Mouse (Mus musculus): ENCODE results near the gene Borcs5. TPM values are rescaled to one million over a fixed set of nuclear protein-coding genes. Genes with fewer than 3 reads are reported as not detected.

Gene Borcs5
- polyA plus RNA-seq, 1 experiment from 2014 or later: 13.5 TPM

DNA sequence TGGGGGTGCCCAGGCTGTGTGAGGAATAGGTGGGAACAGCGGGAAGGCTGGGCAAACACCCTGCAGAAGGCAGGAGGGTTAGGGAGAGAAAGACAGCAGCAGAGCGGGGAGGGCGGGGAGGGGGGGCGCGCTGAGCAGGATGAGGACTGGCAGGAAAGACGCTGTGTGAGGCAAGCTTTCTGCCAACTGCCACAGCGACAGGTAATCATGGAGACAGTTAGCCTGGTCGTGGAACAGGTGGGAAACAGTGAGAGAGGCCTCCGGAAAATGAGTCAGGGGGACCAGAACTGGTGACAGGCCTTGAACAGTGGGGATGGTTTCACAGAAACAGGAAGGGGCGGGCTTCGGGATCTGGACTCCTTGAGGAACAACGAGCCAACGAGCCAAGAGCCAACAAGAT is 27.4 kb upstream of the Borcs5 start:
- H3K4me1 ChIP-seq (replicated peaks; ENCODE audit: control insufficient read depth, insufficient read depth, low read length): no peaks in the 10 kb centered on the region
- H3K4me3 ChIP-seq (ENCODE audit: low read depth, low read length): no peak overlapping the region
- H3K9me3 ChIP-seq (ENCODE audit: control insufficient read depth): no peaks in the 10 kb centered on the region
- no peak overlapping the region for H3K9ac ChIP-seq (ENCODE audit: low read depth, low read length)
- peak overlapping the region; percentile 35; the same call in 1 of the 2 replicates for H3K4me2 ChIP-seq (replicated peaks; ENCODE audit: low read depth)
- H3K27me3 ChIP-seq (replicated peaks; ENCODE audit: control insufficient read depth, insufficient read depth, low read length): no peaks in the 10 kb centered on the region
- TF ChIP-seq CTCF (IDR thresholded peaks at IDR 0.05; ENCODE audit: low read depth): no peak
- no peak overlapping the region for H3K27ac ChIP-seq (ENCODE audit: low read depth, low read length)
- no peak for ATAC-seq
- WGBS: 49% methylated on average over 13 of the region's 13 CpGs
- H3K36me3 ChIP-seq (ENCODE audit: control insufficient read depth, insufficient read depth): no peaks in the 10 kb centered on the region

DNA sequence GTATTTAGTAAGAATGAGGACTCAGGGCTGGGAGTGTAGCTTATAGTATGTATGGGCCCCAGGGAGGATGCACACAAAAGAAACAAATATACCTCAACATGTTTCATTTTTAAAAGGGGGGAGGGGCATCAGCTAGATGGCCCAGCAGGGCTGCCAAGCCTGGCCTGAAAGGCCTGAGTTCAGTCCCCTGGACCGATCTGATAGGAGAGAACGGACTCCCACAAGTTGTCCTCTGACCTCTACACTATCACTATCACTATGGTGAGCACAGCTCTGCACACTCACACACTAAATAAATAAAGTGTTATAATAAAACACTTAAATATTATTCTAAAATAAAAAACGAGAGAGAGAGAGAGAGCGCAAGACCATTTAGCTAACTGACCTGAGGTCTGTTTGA is 25.0 kb upstream of the Borcs5 start:
- peak; percentile 60 for ATAC-seq
- TF ChIP-seq CTCF (IDR thresholded peaks at IDR 0.05; ENCODE audit: low read depth): no peak
- H3K27me3 ChIP-seq (replicated peaks; ENCODE audit: control insufficient read depth, insufficient read depth, low read length): no peaks in the 10 kb centered on the region
- H3K4me1 ChIP-seq (replicated peaks; ENCODE audit: control insufficient read depth, insufficient read depth, low read length): no peaks in the 10 kb centered on the region
- 0 out of 2 replicates have a peak overlapping the region, but pooled peaks have one; percentile 61 for H3K27ac ChIP-seq (ENCODE audit: low read depth, low read length)
- WGBS: 29% methylated on average over 4 of the region's 4 CpGs
- H3K9me3 ChIP-seq (ENCODE audit: control insufficient read depth): no peaks in the 10 kb centered on the region
- peak overlapping the region; percentile 57 for H3K4me2 ChIP-seq (replicated peaks; ENCODE audit: low read depth)
- H3K36me3 ChIP-seq (ENCODE audit: control insufficient read depth, insufficient read depth): no peaks in the 10 kb centered on the region
- no peak overlapping the region for H3K9ac ChIP-seq (ENCODE audit: low read depth, low read length)
- no peak overlapping the region for H3K4me3 ChIP-seq (ENCODE audit: low read depth, low read length)

DNA sequence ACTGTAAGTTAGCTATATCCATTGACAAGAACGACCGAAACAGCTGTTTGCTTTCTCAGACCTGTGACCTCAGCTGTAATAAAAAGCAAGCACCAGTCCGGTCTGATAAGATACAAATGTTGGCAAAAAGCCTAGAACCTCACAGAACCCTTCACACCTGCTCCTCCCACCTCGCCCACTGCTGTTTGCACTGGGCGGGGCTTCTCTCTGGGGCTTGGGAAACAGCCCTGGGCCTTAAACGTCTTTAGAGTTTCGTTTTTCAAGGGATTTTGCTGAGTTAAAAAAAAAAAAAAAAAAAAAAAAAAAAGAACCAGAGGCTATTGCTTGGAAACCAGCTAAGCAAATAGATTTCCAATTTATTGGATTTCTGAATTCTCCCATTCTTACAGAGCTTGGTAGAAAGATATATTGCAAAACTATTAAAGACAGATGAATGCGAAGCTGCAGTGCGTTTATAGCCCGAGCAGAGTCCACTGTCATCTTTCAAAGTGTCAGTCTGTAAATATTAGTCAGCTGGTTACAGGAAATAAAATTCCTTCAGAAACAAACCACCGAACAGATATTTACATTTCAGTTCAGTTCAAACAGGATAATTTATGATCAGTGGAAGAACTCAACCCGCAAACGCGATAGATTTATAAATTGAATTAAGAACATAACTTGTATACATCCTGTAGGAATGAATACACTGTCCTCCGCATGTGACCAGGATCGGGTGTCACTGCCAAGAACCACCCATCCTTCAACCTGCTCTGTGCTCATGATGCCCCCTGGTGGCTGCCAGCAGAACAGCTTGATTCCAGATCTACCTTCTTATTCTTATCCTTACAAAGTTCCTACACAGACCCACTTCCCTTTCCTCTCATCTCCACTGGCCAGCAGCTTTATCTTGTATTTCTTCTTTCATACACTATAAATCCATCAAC is 24.3 kb upstream of the Borcs5 start:
- H3K9ac ChIP-seq (ENCODE audit: low read depth, low read length): no peak overlapping the region
- no peaks in the 10 kb centered on the region for H3K27me3 ChIP-seq (replicated peaks; ENCODE audit: control insufficient read depth, insufficient read depth, low read length)
- no peaks in the 10 kb centered on the region for H3K4me1 ChIP-seq (replicated peaks; ENCODE audit: control insufficient read depth, insufficient read depth, low read length)
- peak; percentile 93 for ATAC-seq
- peak overlapping the region; percentile 57 for H3K4me2 ChIP-seq (replicated peaks; ENCODE audit: low read depth)
- peak overlapping the region; percentile 21; the same call in 1 of the 2 replicates for H3K4me3 ChIP-seq (ENCODE audit: low read depth, low read length)
- H3K9me3 ChIP-seq (ENCODE audit: control insufficient read depth): no peaks in the 10 kb centered on the region
- TF ChIP-seq CTCF (IDR thresholded peaks at IDR 0.05; ENCODE audit: low read depth): peak; percentile 98
- H3K36me3 ChIP-seq (ENCODE audit: control insufficient read depth, insufficient read depth): no peaks in the 10 kb centered on the region
- WGBS: 3% methylated on average over 16 of the region's 16 CpGs
- H3K27ac ChIP-seq (ENCODE audit: low read depth, low read length): peak overlapping the region; percentile 61; the same call in 1 of the 2 replicates

DNA sequence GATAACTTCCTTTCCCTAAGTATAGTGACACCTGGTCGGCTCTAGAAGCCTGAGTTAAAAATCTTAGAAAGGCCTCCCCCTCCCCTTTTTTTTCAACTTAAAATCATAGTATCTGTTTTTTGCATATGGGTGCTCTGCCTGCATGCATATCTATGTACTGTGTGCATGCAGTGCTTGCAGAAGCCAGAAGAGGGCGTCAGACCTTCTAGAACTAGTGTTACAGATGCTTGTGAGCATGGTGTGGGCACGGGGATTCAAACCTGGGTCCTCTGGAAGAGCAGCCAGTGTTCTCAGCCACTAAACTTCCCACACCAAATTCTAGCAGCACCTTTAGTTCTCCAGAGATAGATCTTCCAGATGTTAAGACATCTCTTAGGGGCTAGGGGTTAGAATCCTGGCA is 21.7 kb upstream of the Borcs5 start:
- Histone ChIP-seq H3K27me3 (replicated peaks; ENCODE audit: control insufficient read depth, insufficient read depth, low read length) (no peaks in the 10 kb centered on the region), H3K4me3 (ENCODE audit: low read depth, low read length) (no peak overlapping the region), H3K9me3 (ENCODE audit: control insufficient read depth) (no peaks in the 10 kb centered on the region), H3K36me3 (ENCODE audit: control insufficient read depth, insufficient read depth) (no peaks in the 10 kb centered on the region), H3K4me1 (replicated peaks; ENCODE audit: control insufficient read depth, insufficient read depth, low read length) (no peaks in the 10 kb centered on the region), H3K27ac (ENCODE audit: low read depth, low read length) (no peak overlapping the region), H3K4me2 (replicated peaks; ENCODE audit: low read depth) (no peak overlapping the region), H3K9ac (ENCODE audit: low read depth, low read length) (no peak overlapping the region)
- TF ChIP-seq CTCF (IDR thresholded peaks at IDR 0.05; ENCODE audit: low read depth): peak; percentile 24; the same call in 1 of the 2 replicates
- ATAC-seq: no peak
- WGBS: 53% methylated on average over 3 of the region's 3 CpGs

DNA sequence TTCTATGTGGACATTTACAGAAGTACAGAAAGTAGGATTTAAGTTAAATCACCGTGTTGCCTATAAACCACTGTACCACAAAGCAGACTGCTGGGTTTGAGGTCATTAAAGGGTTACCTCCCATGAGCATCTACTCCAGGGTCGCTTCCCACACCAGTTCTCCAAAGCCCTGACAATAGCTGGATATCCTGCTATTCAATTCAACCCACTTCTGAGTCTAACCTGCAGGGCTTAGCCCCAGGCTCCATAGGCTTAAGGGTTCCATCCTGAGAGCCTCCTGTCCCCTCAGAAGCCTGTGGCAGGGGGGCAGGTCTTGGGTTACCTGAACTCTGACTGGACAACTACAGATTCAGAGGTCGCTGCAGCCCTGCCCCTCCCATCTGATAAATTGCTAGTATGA is 19.2 kb upstream of the Borcs5 start:
- H3K27ac ChIP-seq (ENCODE audit: low read depth, low read length): no peak overlapping the region
- no peak for ATAC-seq
- 67% methylated on average over 3 of the region's 3 CpGs for WGBS
- H3K9me3 ChIP-seq (ENCODE audit: control insufficient read depth): no peaks in the 10 kb centered on the region
- no peaks in the 10 kb centered on the region for H3K27me3 ChIP-seq (replicated peaks; ENCODE audit: control insufficient read depth, insufficient read depth, low read length)
- no peak overlapping the region for H3K4me2 ChIP-seq (replicated peaks; ENCODE audit: low read depth)
- H3K4me3 ChIP-seq (ENCODE audit: low read depth, low read length): no peak overlapping the region
- H3K9ac ChIP-seq (ENCODE audit: low read depth, low read length): no peak overlapping the region
- no peaks in the 10 kb centered on the region for H3K4me1 ChIP-seq (replicated peaks; ENCODE audit: control insufficient read depth, insufficient read depth, low read length)
- TF ChIP-seq CTCF (IDR thresholded peaks at IDR 0.05; ENCODE audit: low read depth): no peak
- H3K36me3 ChIP-seq (ENCODE audit: control insufficient read depth, insufficient read depth): no peaks in the 10 kb centered on the region

DNA sequence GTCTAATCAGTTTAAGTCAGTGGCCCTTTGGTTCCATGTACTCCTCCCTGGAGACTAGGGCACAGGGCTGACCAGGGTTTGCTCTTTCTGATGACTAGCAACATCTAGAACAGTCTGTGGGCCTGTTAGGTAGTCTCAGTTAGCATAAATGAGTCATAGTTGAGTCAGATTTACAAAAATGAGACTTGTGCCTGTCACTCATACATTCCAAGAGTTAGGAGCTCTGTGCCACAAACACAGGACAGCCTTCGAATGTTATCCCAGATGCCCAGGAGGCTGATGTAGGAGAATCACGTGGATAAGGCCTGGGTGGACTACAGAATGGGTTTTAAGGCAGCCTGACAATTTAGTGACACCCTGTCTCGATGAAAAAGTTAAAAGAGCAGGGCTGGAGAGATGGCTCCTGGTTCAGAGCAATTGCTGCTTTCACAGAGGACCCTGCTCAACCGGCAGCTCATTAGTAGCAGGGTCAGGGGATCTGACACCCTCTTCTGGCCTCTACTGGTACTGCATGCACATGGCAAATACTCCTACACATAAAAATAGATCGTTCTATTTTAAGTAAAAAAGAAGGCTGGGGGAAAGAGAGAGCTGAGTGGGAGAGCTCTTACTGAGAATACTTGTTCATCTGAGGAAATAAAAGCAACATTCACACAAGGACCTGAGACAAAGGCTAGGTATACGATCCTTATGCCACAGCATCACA is 18.3 kb upstream of the Borcs5 start:
- no peak overlapping the region for H3K27ac ChIP-seq (ENCODE audit: low read depth, low read length)
- H3K36me3 ChIP-seq (ENCODE audit: control insufficient read depth, insufficient read depth): no peaks in the 10 kb centered on the region
- TF ChIP-seq CTCF (IDR thresholded peaks at IDR 0.05; ENCODE audit: low read depth): peak; percentile 68
- H3K4me2 ChIP-seq (replicated peaks; ENCODE audit: low read depth): no peak overlapping the region
- ATAC-seq: no peak
- no peak overlapping the region for H3K9ac ChIP-seq (ENCODE audit: low read depth, low read length)
- no peaks in the 10 kb centered on the region for H3K27me3 ChIP-seq (replicated peaks; ENCODE audit: control insufficient read depth, insufficient read depth, low read length)
- H3K9me3 ChIP-seq (ENCODE audit: control insufficient read depth): no peaks in the 10 kb centered on the region
- H3K4me1 ChIP-seq (replicated peaks; ENCODE audit: control insufficient read depth, insufficient read depth, low read length): no peaks in the 10 kb centered on the region
- 67% methylated on average over 6 of the region's 6 CpGs for WGBS
- H3K4me3 ChIP-seq (ENCODE audit: low read depth, low read length): no peak overlapping the region

Data from intestine, postnatal 0 days (tissue).